Mouse (Mus musculus): ENCODE measurements around the gene Arih1.
"Not testable (repeated sequence)": the region's sequence is repeated elsewhere in the genome, so short reads cannot be mapped to it uniquely, and the experiment has no call there.

The Arih1 gene

GRCm38 (mm10) chr9:59458997-59459510 lies 27.4 kb downstream of the Arih1 start:
- DNase-seq (ENCODE audit: low spot score), result no peak

- DNase-seq (ENCODE audit: low spot score), result no peak
These were observed 28.0 kb downstream of the Arih1 start for GRCm38 (mm10) chr9:59458416-59458815.

GRCm38 (mm10) chr9:59457671-59458070 lies 28.7 kb downstream of the Arih1 start:
- no peak for DNase-seq (ENCODE audit: low spot score)

GRCm38 (mm10) chr9:59455404-59456068 lies 30.9 kb downstream of the Arih1 start:
- no peak for DNase-seq (ENCODE audit: low spot score)

- DNase-seq (ENCODE audit: low spot score), result no peak
These were observed 52.7 kb downstream of the Arih1 start for GRCm38 (mm10) chr9:59433729-59434128.

- DNase-seq (ENCODE audit: low spot score), result no peak
These were observed 54.8 kb downstream of the Arih1 start for GRCm38 (mm10) chr9:59431626-59432025.

- no peak for DNase-seq (ENCODE audit: low spot score)
These were observed 65.9 kb downstream of the Arih1 start for GRCm38 (mm10) chr9:59420487-59420886.

- no peak for DNase-seq (ENCODE audit: low spot score)
These were observed 79.1 kb downstream of the Arih1 start for GRCm38 (mm10) chr9:59407271-59407670.

GRCm38 (mm10) chr9:59389086-59389485 lies 97.3 kb downstream of the Arih1 start:
- DNase-seq (ENCODE audit: low spot score), result no peak

- DNase-seq (ENCODE audit: low spot score), result no peak
These were observed 98.1 kb downstream of the Arih1 start for GRCm38 (mm10) chr9:59388311-59388710.

- no peak for DNase-seq (ENCODE audit: low spot score)
These were observed 99.0 kb downstream of the Arih1 start for GRCm38 (mm10) chr9:59387461-59387860.

GRCm38 (mm10) chr9:59375626-59376025 lies 110.8 kb downstream of the Arih1 start:
- DNase-seq (ENCODE audit: low spot score), result no peak

- DNase-seq (ENCODE audit: low spot score), result no peak
These were observed 116.8 kb downstream of the Arih1 start for GRCm38 (mm10) chr9:59369646-59370045.

GRCm38 (mm10) chr9:59369220-59369619 lies 117.2 kb downstream of the Arih1 start:
- no peak for DNase-seq (ENCODE audit: low spot score)

GRCm38 (mm10) chr9:59360487-59360886 lies 125.9 kb downstream of the Arih1 start:
- DNase-seq (ENCODE audit: low spot score), result not testable (repeated sequence)

- not testable (repeated sequence) for DNase-seq (ENCODE audit: low spot score)
These were observed 128.4 kb downstream of the Arih1 start for GRCm38 (mm10) chr9:59358041-59358440.

GRCm38 (mm10) chr9:59353253-59353639 lies 133.2 kb downstream of the Arih1 start, which contains the start of gene Bbs4:
Gene Bbs4 (minus strand): TSS chr9:59353508.
- peak; percentile 97 for DNase-seq (ENCODE audit: low spot score)

- peak; percentile 4 for DNase-seq (ENCODE audit: low spot score)
These were observed 133.7 kb downstream of the Arih1 start for GRCm38 (mm10) chr9:59352586-59353252.

- no peak for DNase-seq (ENCODE audit: low spot score)
These were observed 140.2 kb downstream of the Arih1 start for GRCm38 (mm10) chr9:59346176-59346575.

GRCm38 (mm10) chr9:59340002-59340401 lies 146.4 kb downstream of the Arih1 start:
- DNase-seq (ENCODE audit: low spot score), result peak; percentile 34

- DNase-seq (ENCODE audit: low spot score), result no peak
These were observed 147.3 kb downstream of the Arih1 start for GRCm38 (mm10) chr9:59339107-59339506.

GRCm38 (mm10) chr9:59338411-59338810 lies 148.0 kb downstream of the Arih1 start:
- no peak for DNase-seq (ENCODE audit: low spot score)
